Mouse (Mus musculus) midbrain, embryonic 11.5 days (tissue): ENCODE results near the gene Nudt4. TPM values are rescaled to one million over a fixed set of nuclear protein-coding genes. Genes with fewer than 3 reads are reported as not detected.
A peak's percentile ranks its signal among the peaks of the same experiment; 100 is the strongest.

Experiments
- ATAC-seq: fragments of 200-750 bp; cut with Nextera tagmentation; 2 replicates; pipeline ENCODE4 v1.8.0; 2017; ENCODE audit warnings: moderate TSS enrichment, moderate library complexity; ENCODE audit not compliant: low FRiP score
- DNase-seq: peaks from one replicate; pipeline ENCODE4 v3.0.0; 2015; ENCODE audit warnings: low spot score; ENCODE audit errors: missing footprints
- H3K27ac ChIP-seq: fragments of 300-500 bp; sonication (generic); 2 replicates; pipeline ENCODE4 v1.5.1; 2014; ENCODE audit warnings: low read depth, low read length
- H3K27me3 ChIP-seq: fragments of 300-500 bp; sonication (generic); 2 replicates; pipeline ENCODE4 v1.6.1; 2014; ENCODE audit warnings: mild to moderate bottlenecking, low read length, moderate library complexity, mixed read lengths; ENCODE audit not compliant: control insufficient read depth, insufficient read depth
- H3K36me3 ChIP-seq: fragments of 300-500 bp; sonication (generic); 2 replicates; pipeline ENCODE4 v1.6.1; 2014; ENCODE audit warnings: mild to moderate bottlenecking, low read length, moderate library complexity, mixed read lengths; ENCODE audit not compliant: control insufficient read depth, insufficient read depth
- H3K4me1 ChIP-seq: fragments of 300-500 bp; sonication (generic); 2 replicates; pipeline ENCODE4 v1.6.1; 2014; ENCODE audit warnings: low read length; ENCODE audit not compliant: control insufficient read depth, insufficient read depth
- H3K4me2 ChIP-seq: fragments of 300-500 bp; sonication (generic); 2 replicates; pipeline ENCODE4 v1.6.1; 2014; ENCODE audit warnings: mild to moderate bottlenecking, moderate library complexity
- H3K4me3 ChIP-seq: fragments of 300-500 bp; sonication (generic); 2 replicates; pipeline ENCODE4 v1.5.1; 2014; ENCODE audit warnings: low read depth, low read length
- H3K9ac ChIP-seq: fragments of 300-500 bp; sonication (generic); 2 replicates; pipeline ENCODE4 v1.6.1; 2014; ENCODE audit warnings: low read length
- H3K9me3 ChIP-seq: fragments of 300-500 bp; sonication (generic); 2 replicates; pipeline ENCODE4 v1.6.1; 2016; ENCODE audit warnings: low read length; ENCODE audit not compliant: control insufficient read depth
- WGBS: fragments of 180-500 bp; shearing (Covaris S2); extraction: QIAGEN DNeasy Blood & Tissue Kit; methylation state at CpG from one replicate; pipeline ENCODE4 v1.1.7; 2014; 5-methylcytosine and 5-hydroxymethylcytosine counted together
- microRNA-seq: library from miRNA; unstranded; fragments of <30 nt; microRNA quantifications from one replicate; pipeline ENCODE4, GENCODE M21; 2017
- polyA plus RNA-seq: library from polyadenylated mRNA; unstranded; fragments of >200 nt; fragmentation: Nextera tagmentation; extraction: Ambion mirVana; gene quantifications from 2 replicates; pipeline ENCODE4 v1.2.1, GENCODE M21; 2014

Nudt4 gene
- polyA plus RNA-seq, 1 experiment from 2014 or later = 141 TPM

DNA sequence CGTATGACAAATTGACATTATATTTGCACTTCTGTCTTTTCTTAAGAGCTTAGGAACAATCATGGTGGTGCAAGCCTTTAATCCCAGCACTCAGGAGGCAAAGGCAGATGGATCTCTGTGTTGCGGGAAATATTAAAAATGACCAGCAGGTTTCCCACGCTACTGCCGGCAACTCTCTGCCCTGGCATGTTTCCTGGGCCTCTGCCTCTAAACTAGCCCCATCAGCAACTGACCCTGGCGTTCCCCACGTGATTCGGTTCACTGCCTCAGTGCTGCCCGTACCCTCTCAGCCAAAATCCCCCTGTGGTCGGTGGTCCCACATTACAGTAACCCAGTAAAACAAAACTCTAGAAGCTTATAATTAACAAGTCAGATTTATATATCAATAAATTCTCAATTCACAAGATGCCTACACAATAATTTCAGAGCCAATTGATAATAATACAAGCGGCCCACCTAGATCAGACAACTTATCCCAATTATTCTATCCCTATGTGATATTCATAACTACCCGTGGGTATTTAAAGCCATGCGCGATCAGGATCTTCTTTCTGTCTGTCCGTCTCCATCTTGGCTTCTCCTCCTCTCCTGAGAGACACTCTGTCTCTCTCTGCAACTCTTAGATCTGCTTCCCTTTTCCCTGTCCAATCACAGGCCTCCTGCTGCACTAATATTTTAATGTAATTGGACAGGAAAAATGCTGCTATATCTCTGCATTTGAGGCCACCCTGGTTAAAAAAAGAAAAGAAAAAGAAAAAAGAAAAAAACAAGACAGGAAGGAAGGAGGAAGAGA lies 60.3 kb downstream of the Nudt4 start:
- WGBS = 89% methylated on average over 14 of the region's 14 CpGs
- no peaks in the 10 kb centered on the region for H3K9me3 ChIP-seq
- no peak overlapping the region for H3K9ac ChIP-seq
- DNase-seq = no peak
- ATAC-seq = no peak
- no peaks in the 10 kb centered on the region for H3K36me3 ChIP-seq
- no peak overlapping the region for H3K4me2 ChIP-seq
- H3K27me3 ChIP-seq = no peaks in the 10 kb centered on the region
- H3K27ac ChIP-seq = no peak overlapping the region
- no peak overlapping the region for H3K4me3 ChIP-seq
- H3K4me1 ChIP-seq = peaks cover 8% of the 10 kb centered on the region; the same call in 1 of the 2 replicates

DNA sequence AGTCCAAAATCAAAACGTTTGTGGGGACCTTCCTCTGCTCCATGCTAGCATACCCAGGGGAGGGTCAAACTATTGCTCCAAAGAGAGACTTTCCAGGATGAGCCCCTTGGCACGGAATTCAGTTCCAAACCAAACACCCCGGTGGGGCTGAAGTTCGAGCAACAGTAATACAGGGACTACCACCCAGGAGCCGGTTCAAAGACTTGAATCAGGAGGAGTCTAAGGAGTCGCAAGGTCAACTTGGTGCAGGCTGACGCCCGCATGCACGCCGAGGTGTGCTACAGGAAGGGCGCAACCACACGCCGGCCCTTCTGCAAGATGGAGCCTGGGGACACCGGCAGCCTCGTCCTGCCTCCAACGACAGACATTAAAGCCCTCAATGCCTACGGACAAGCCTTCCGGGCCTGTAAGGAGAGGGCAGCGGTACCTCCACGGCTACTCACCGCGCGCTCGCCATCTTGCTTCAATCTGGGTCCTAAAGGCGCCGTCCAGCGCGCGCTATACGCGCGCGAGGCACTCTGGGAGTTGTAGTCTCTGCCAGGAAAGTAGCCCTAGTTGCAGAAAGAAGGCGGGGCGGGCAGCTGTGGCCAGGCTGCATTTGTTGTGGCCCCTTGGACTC lies 62.4 kb downstream of the Nudt4 start, which contains the start of gene Mrpl42:
Gene Mrpl42, minus strand, starts transcription at position 478 of the 619 bp plus-strand sequence.
- Histone ChIP-seq H3K4me3 (peak within 1 kb of the TSS; percentile 81), H3K9me3 (no peaks in the 10 kb centered on the region), H3K36me3 (no peaks in the 10 kb centered on the region), H3K4me1 (peaks cover 8% of the 10 kb centered on the region; the same call in 1 of the 2 replicates), H3K4me2 (peak within 1 kb of the TSS; percentile 56), H3K27ac (peak within 1 kb of the TSS; percentile 77), H3K9ac (peak within 1 kb of the TSS; percentile 91), H3K27me3 (no peaks in the 10 kb centered on the region)
- under 1% methylated on average over 35 of the region's 35 CpGs for WGBS
- DNase-seq (peak; percentile 98), ATAC-seq (peak; percentile 98)

DNA sequence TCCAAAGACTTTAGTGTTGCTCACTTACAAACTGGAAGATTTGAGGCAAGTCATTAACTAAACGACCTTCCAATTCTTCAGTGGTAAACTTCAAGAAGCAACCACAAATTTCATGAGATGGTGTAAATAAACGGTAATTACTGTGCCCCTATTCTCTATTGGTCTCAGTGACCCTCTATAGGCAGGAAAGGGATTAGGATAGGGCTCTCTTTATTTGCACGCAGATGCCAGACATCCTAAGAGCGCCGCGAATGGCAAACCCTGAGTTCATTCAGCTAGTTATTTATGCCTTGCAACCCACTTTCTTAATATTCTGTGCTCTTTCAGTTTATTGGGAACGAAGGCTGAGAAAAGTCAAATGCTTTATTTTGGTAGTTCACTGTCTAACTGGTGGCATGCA lies 62.9 kb downstream of the Nudt4 start:
- Histone ChIP-seq H3K9me3 (no peaks in the 10 kb centered on the region), H3K4me3 (peak overlapping the region; percentile 81), H3K4me1 (peaks cover 8% of the 10 kb centered on the region; the same call in 1 of the 2 replicates), H3K36me3 (no peaks in the 10 kb centered on the region), H3K4me2 (peak overlapping the region; percentile 56), H3K27ac (peak overlapping the region; percentile 77; the same call in 1 of the 2 replicates), H3K9ac (peak overlapping the region; percentile 91), H3K27me3 (no peaks in the 10 kb centered on the region)
- WGBS = 3% methylated on average over 7 of the region's 7 CpGs
- peak; percentile 86 for DNase-seq
- ATAC-seq = no peak

Small RNA genes within 50 kb of the gene (microRNA-seq; reads per million reads assigned to microRNA genes)
- 30.0 reads per million, percentile 40 among the genes with 10 or more reads in this experiment for gene Mir3058

Other genes starting within 250 kb of the Nudt4 start
- 15.0 and 18.0 TPM in 2 replicates for gene Cradd, start 240.0 kb downstream of the Nudt4 start, polyA plus RNA-seq
- 28.8 and 30.5 TPM in 2 replicates for gene Socs2, start 147.0 kb downstream of the Nudt4 start, polyA plus RNA-seq
- gene Mrpl42, start 62.2 kb downstream of the Nudt4 start, polyA plus RNA-seq = 316 and 343 TPM in 2 replicates
- gene Ube2n, start 49.0 kb downstream of the Nudt4 start, polyA plus RNA-seq = 518 and 522 TPM in 2 replicates
- gene Anapc15-ps, start 109.3 kb upstream of the Nudt4 start, polyA plus RNA-seq = not detected in 2 replicates